Mouse (Mus musculus) bone marrow macrophage, adult 2 months (primary cell): ENCODE data around the gene Mre11a.

Experiments
- CTCF ChIP-seq: IDR thresholded peaks from 2 replicates; pipeline ENCODE4 v1.5.1; 2012; ENCODE audit warnings: low read depth, mild to moderate bottlenecking, low read length, moderate library complexity
- POLR2A ChIP-seq: IDR thresholded peaks from 2 replicates; pipeline ENCODE4 v1.6.1; 2012; ENCODE audit warnings: mild to moderate bottlenecking, low read depth, low read length, borderline replicate concordance

DNA sequence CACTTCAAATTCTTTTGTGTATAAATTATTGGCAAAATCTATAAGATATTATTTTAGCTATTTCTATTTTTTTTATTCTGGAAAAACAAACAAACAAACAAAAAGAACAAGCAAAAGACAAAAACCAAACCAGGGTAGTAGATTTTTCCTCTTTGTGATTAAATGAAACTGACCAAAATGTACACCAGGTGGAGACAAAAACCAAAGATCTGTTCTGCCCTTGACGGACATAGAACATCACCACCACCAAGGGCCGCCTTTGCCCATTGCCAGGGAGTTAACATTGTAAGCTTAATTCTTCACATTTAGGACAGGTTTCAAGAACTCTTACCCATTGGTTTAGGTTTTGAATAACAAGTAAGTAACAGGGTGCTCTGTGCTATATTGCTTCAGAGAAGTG, 10.6 kb upstream of the Mre11a start:
- TF ChIP-seq CTCF, result no peak
- TF ChIP-seq POLR2A, result no peak
